Mouse (Mus musculus) neural tube, embryonic 15.5 days (tissue): ENCODE data around the gene Asic2. TPM values are rescaled to one million over a fixed set of nuclear protein-coding genes. Genes with fewer than 3 reads are reported as not detected.

Experiments used
- ATAC-seq: fragments of 200-750 bp; cut with Nextera tagmentation; 2 replicates; pipeline ENCODE4 v1.8.0; 2017; ENCODE audit warnings: mild to moderate bottlenecking, moderate TSS enrichment, moderate library complexity; ENCODE audit not compliant: low FRiP score
- H3K27ac ChIP-seq: fragments of 300-500 bp; sonication (generic); replicated peaks from 2 replicates; pipeline ENCODE4 v1.5.1; 2015; ENCODE audit warnings: mild to moderate bottlenecking, inconsistent platforms
- H3K27me3 ChIP-seq: fragments of 300-500 bp; sonication (generic); replicated peaks from 2 replicates; pipeline ENCODE4 v1.6.1; 2015; ENCODE audit warnings: inconsistent platforms
- H3K36me3 ChIP-seq: fragments of 300-500 bp; sonication (generic); 2 replicates; pipeline ENCODE4 v1.6.1; 2015; ENCODE audit warnings: inconsistent platforms
- H3K4me1 ChIP-seq: fragments of 300-500 bp; sonication (generic); 2 replicates; pipeline ENCODE4 v1.6.1; 2015; ENCODE audit warnings: inconsistent platforms
- H3K4me2 ChIP-seq: fragments of 300-500 bp; sonication (generic); 2 replicates; pipeline ENCODE4 v1.6.1; 2015; ENCODE audit warnings: inconsistent platforms, mild to moderate bottlenecking, moderate library complexity
- H3K4me3 ChIP-seq: fragments of 300-500 bp; sonication (generic); replicated peaks from 2 replicates; pipeline ENCODE4 v1.5.1; 2015; ENCODE audit warnings: mild to moderate bottlenecking, inconsistent platforms
- H3K9ac ChIP-seq: fragments of 300-500 bp; sonication (generic); replicated peaks from 2 replicates; pipeline ENCODE4 v1.6.1; 2015; ENCODE audit warnings: mild to moderate bottlenecking, inconsistent platforms
- H3K9me3 ChIP-seq: fragments of 300-500 bp; sonication (generic); replicated peaks from 2 replicates; pipeline ENCODE4 v1.6.1; 2016; ENCODE audit warnings: inconsistent platforms
- WGBS: fragments of 180-500 bp; shearing (Covaris S2); methylation state at CpG from one replicate; pipeline ENCODE4 v1.1.7; 2015; ENCODE audit warnings: mixed read lengths; 5-methylcytosine and 5-hydroxymethylcytosine counted together
- polyA plus RNA-seq: library from polyadenylated mRNA; unstranded; fragments of >200 nt; fragmentation: Nextera tagmentation; extraction: Ambion mirVana; gene quantifications from 2 replicates; pipeline ENCODE4 v1.2.1, GENCODE M21; 2015

Asic2 gene
- polyA plus RNA-seq, 1 experiment from 2014 or later, result 21.3 TPM

GRCm38 (mm10) chr11:81706996-81707395 is 261.3 kb downstream of the Asic2 start:
- no peak overlapping the region for H3K27ac ChIP-seq
- H3K4me2 ChIP-seq, result no peak overlapping the region
- H3K9ac ChIP-seq, result no peak overlapping the region
- ATAC-seq, result no peak
- no peak overlapping the region for H3K4me3 ChIP-seq
- H3K27me3 ChIP-seq, result no peaks in the 10 kb centered on the region
- H3K36me3 ChIP-seq, result no peaks in the 10 kb centered on the region
- no peaks in the 10 kb centered on the region for H3K9me3 ChIP-seq
- 0 out of 2 replicates have a peak, but pooled peaks cover 3% of the 10 kb centered on the region for H3K4me1 ChIP-seq
- WGBS, result 77% methylated on average over 5 of the region's 5 CpGs

DNA sequence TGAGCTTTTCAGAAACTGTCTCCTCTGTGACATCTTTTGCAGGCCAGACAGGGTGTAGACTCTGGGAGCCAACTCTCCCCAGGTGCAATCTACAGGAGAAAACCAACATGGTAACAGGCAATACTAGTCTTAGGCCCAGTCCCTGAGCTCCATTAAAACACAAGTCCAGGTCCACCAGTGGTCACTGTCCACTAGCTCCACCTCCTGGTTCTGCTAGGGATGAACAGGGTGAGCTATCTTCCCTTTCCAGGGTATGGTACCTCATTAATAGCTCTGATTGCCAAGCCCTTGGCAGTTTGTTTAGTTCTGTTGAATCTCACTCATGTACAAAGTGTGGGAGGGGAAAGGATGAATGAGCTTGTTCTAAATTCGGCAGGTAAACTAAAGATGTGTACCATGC is 270.2 kb downstream of the Asic2 start:
- no peaks in the 10 kb centered on the region for H3K9me3 ChIP-seq
- no peaks in the 10 kb centered on the region for H3K27me3 ChIP-seq
- peaks cover 4% of the 10 kb centered on the region for H3K4me1 ChIP-seq
- no peak overlapping the region for H3K4me3 ChIP-seq
- H3K27ac ChIP-seq, result no peak overlapping the region
- WGBS, result 77% methylated on average over 1 of the region's 1 CpGs
- H3K9ac ChIP-seq, result no peak overlapping the region
- no peaks in the 10 kb centered on the region for H3K36me3 ChIP-seq
- ATAC-seq, result no peak
- no peak overlapping the region for H3K4me2 ChIP-seq

GRCm38 (mm10) chr11:81695501-81695900 is 272.8 kb downstream of the Asic2 start:
- H3K9ac ChIP-seq, result no peak overlapping the region
- 90% methylated on average over 2 of the region's 2 CpGs for WGBS

DNA sequence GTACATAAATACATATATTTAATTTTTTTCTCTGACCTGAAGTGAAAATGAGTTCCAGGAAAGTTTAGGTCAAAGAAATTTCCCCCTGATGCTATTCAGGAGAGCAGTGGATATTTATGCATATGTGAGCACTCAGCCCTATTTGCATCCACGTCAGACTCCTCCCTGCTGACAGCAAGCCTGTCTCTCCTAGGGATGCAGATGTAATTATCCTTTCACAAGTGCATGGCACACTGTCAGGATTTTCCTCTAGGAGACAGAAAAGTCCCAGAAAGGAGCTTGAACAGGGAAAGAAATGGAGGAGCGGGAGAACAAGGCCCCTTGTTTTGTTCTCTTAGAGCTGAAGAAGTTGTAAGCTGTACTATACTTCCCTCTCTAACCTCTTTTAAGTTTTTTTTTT is 287.7 kb downstream of the Asic2 start:
- Histone ChIP-seq H3K27ac (no peak overlapping the region), H3K36me3 (no peaks in the 10 kb centered on the region), H3K9ac (no peak overlapping the region), H3K4me1 (no peaks in the 10 kb centered on the region), H3K9me3 (no peaks in the 10 kb centered on the region), H3K4me3 (no peak overlapping the region), H3K27me3 (no peaks in the 10 kb centered on the region), H3K4me2 (no peak overlapping the region)
- no peak for ATAC-seq
- WGBS, result 48% methylated on average over 2 of the region's 2 CpGs

More at GRCm38 (mm10) chr11:81695501-81695900, 272.8 kb downstream of the Asic2 start:
- H3K4me1 ChIP-seq, result peaks cover 4% of the 10 kb centered on the region; the same call in 1 of the 2 replicates
- no peaks in the 10 kb centered on the region for H3K9me3 ChIP-seq
- no peak overlapping the region for H3K4me3 ChIP-seq
- ATAC-seq, result no peak
- no peaks in the 10 kb centered on the region for H3K36me3 ChIP-seq
- H3K27ac ChIP-seq, result no peak overlapping the region
- H3K4me2 ChIP-seq, result no peak overlapping the region
- H3K27me3 ChIP-seq, result no peaks in the 10 kb centered on the region

- H3K4me2 ChIP-seq, result no peak overlapping the region
- H3K4me3 ChIP-seq, result no peak overlapping the region
- H3K27ac ChIP-seq, result no peak overlapping the region
- no peak overlapping the region for H3K9ac ChIP-seq
- H3K9me3 ChIP-seq, result no peaks in the 10 kb centered on the region
- ATAC-seq, result no peak
- no peaks in the 10 kb centered on the region for H3K36me3 ChIP-seq
- H3K4me1 ChIP-seq, result no peaks in the 10 kb centered on the region
- no peaks in the 10 kb centered on the region for H3K27me3 ChIP-seq
These were observed 296.5 kb downstream of the Asic2 start for GRCm38 (mm10) chr11:81671724-81672123.

GRCm38 (mm10) chr11:81670436-81670835 is 297.8 kb downstream of the Asic2 start:
- Histone ChIP-seq H3K9ac (no peak overlapping the region), H3K27me3 (no peaks in the 10 kb centered on the region), H3K4me2 (no peak overlapping the region), H3K9me3 (no peaks in the 10 kb centered on the region), H3K27ac (no peak overlapping the region), H3K36me3 (no peaks in the 10 kb centered on the region), H3K4me1 (no peaks in the 10 kb centered on the region), H3K4me3 (no peak overlapping the region)
- 63% methylated on average over 3 of the region's 3 CpGs for WGBS
- no peak for ATAC-seq

- Histone ChIP-seq H3K4me1 (peaks cover 19% of the 10 kb centered on the region), H3K27me3 (no peaks in the 10 kb centered on the region), H3K27ac (no peak overlapping the region), H3K9me3 (no peaks in the 10 kb centered on the region), H3K4me2 (no peak overlapping the region), H3K4me3 (no peak overlapping the region), H3K36me3 (no peaks in the 10 kb centered on the region), H3K9ac (no peak overlapping the region)
- no peak for ATAC-seq
- WGBS, result 74% methylated on average over 1 of the region's 1 CpGs
These were observed 309.4 kb downstream of the Asic2 start for GRCm38 (mm10) chr11:81658850-81659249.

GRCm38 (mm10) chr11:81657121-81657520 is 311.1 kb downstream of the Asic2 start:
- H3K4me3 ChIP-seq, result no peak overlapping the region
- no peak for ATAC-seq
- no peaks in the 10 kb centered on the region for H3K9me3 ChIP-seq
- H3K4me2 ChIP-seq, result no peak overlapping the region
- no peaks in the 10 kb centered on the region for H3K36me3 ChIP-seq
- H3K27ac ChIP-seq, result no peak overlapping the region
- 25% methylated on average over 2 of the region's 2 CpGs for WGBS
- H3K27me3 ChIP-seq, result no peaks in the 10 kb centered on the region
- no peak overlapping the region for H3K9ac ChIP-seq
- H3K4me1 ChIP-seq, result peaks cover 19% of the 10 kb centered on the region

DNA sequence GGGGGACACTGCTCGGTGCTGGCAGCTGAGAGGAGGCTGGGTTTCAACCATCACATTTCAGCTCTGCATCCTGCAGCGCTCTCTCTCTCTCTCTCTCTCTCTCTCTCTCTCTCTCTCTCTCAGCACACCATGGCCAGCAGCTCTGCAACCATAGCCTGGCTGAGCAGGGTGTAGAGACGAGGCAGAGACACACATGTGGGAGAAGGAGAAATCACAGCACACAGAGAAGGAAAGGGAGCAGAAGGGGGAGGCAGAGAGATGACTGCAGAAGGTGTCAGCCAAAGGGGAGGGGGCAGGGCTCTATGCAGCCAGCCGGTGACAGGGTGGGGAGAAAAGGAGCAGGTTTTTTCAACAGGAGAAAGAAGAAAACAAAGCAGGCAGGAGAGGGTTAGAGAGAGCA is 320.4 kb downstream of the Asic2 start:
- H3K9me3 ChIP-seq, result no peaks in the 10 kb centered on the region
- 11% methylated on average over 3 of the region's 4 CpGs for WGBS
- peaks cover 18% of the 10 kb centered on the region for H3K4me1 ChIP-seq
- H3K36me3 ChIP-seq, result no peaks in the 10 kb centered on the region
- peak overlapping the region; percentile 45 for H3K27ac ChIP-seq
- H3K9ac ChIP-seq, result 0 out of 2 replicates have a peak overlapping the region, but pooled peaks have one; percentile 14
- no peak overlapping the region for H3K4me3 ChIP-seq
- ATAC-seq, result peak; percentile 45; the same call in 1 of the 2 replicates
- H3K27me3 ChIP-seq, result no peaks in the 10 kb centered on the region
- H3K4me2 ChIP-seq, result no peak overlapping the region

DNA sequence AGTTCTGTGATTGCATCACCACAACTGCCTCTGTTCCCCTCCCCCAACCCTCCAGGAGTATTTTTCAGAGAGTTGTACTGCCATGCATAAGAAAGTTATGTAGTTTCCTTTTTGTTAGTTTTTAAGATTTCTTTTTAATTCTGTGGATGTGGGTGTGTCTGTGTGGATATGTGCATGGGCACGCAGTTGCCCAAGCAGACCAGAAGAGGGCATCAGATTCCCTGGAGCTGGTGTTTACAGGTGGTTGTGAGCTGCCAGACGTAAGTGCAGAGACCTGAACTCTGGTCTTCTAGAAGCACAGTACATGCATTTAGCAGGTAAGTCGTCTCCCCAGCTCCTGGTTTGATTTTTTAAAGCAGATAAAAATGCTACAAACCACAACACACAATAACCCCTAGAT is 322.7 kb downstream of the Asic2 start:
- Histone ChIP-seq H3K36me3 (no peaks in the 10 kb centered on the region), H3K27ac (no peak overlapping the region), H3K9me3 (no peaks in the 10 kb centered on the region), H3K27me3 (no peaks in the 10 kb centered on the region), H3K4me3 (no peak overlapping the region), H3K4me1 (peaks cover 18% of the 10 kb centered on the region), H3K9ac (no peak overlapping the region), H3K4me2 (no peak overlapping the region)
- no peak for ATAC-seq
- WGBS, result 95% methylated on average over 3 of the region's 3 CpGs

DNA sequence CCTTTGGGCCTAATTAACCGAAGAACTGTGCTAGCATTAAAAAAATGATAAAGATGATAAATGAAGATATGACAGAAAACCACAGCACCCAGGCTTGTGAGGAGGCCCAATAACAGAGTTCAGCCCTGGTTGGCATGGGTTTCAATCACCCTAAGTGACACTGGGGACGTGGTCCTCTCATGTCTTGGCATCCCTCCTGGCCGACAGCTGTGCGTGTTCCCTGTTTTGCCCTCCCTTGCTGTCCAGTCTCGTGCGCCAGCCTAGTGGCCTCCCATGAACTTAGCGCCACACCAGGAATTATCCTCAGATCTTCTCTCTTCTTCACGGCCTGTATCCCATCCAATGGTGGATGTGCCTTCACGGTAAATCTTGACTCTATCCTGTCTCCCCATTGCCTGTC is 331.9 kb downstream of the Asic2 start:
- no peak overlapping the region for H3K9ac ChIP-seq
- H3K4me3 ChIP-seq, result no peak overlapping the region
- H3K27ac ChIP-seq, result no peak overlapping the region
- no peaks in the 10 kb centered on the region for H3K36me3 ChIP-seq
- H3K4me2 ChIP-seq, result no peak overlapping the region
- 90% methylated on average over 9 of the region's 9 CpGs for WGBS
- peaks cover 8% of the 10 kb centered on the region; the same call in 1 of the 2 replicates for H3K4me1 ChIP-seq
- no peak for ATAC-seq
- H3K9me3 ChIP-seq, result no peaks in the 10 kb centered on the region
- H3K27me3 ChIP-seq, result no peaks in the 10 kb centered on the region

- H3K4me1 ChIP-seq, result peaks cover 8% of the 10 kb centered on the region; the same call in 1 of the 2 replicates
- peak overlapping the region; percentile 18; the same call in 1 of the 2 replicates for H3K9ac ChIP-seq
- H3K27ac ChIP-seq, result peak overlapping the region; percentile 45
- H3K9me3 ChIP-seq, result no peaks in the 10 kb centered on the region
- no peaks in the 10 kb centered on the region for H3K36me3 ChIP-seq
- H3K27me3 ChIP-seq, result no peaks in the 10 kb centered on the region
- ATAC-seq, result peak; percentile 41; the same call in 1 of the 2 replicates
- 44% methylated on average over 25 of the region's 25 CpGs for WGBS
- H3K4me3 ChIP-seq, result peak overlapping the region; percentile 18
- peak overlapping the region; percentile 40 for H3K4me2 ChIP-seq
These were observed 333.6 kb downstream of the Asic2 start for GRCm38 (mm10) chr11:81634360-81635350.
